Mouse (Mus musculus) testis, adult 2 months (tissue): ENCODE data around the gene Gna15.

Experiments used
- CTCF ChIP-seq: fragments of 200-500 bp; IDR thresholded peaks from 2 replicates; pipeline ENCODE4 v1.5.1; 2012; ENCODE audit warnings: low read depth, mild to moderate bottlenecking, inconsistent platforms, low read length, moderate library complexity; ENCODE audit not compliant: control insufficient read depth, insufficient read depth, insufficient replicate concordance
- POLR2A ChIP-seq: fragments of 200-500 bp; IDR thresholded peaks from 2 replicates; pipeline ENCODE4 v1.6.1; 2012; ENCODE audit warnings: low read depth, mild to moderate bottlenecking, inconsistent platforms, low read length, moderate library complexity; ENCODE audit not compliant: control insufficient read depth

- TF ChIP-seq CTCF, result no peak
- no peak for TF ChIP-seq POLR2A
Measured at GRCm38 (mm10) chr10:81472403-81473002, 51.5 kb downstream of the Gna15 start.
